Mouse (Mus musculus) midbrain, embryonic 16.5 days (tissue): ENCODE data around the gene Robo1. TPM values are rescaled to one million over a fixed set of nuclear protein-coding genes. Genes with fewer than 3 reads are reported as not detected.

Experiments used
- ATAC-seq: fragments of 200-750 bp; cut with Nextera tagmentation; 2 replicates; pipeline ENCODE4 v1.8.0; 2017; ENCODE audit warnings: moderate TSS enrichment
- H3K27ac ChIP-seq: fragments of 300-500 bp; sonication (generic); 2 replicates; pipeline ENCODE4 v1.5.1; 2014; ENCODE audit warnings: mild to moderate bottlenecking, low read length, mixed read lengths
- H3K27me3 ChIP-seq: fragments of 300-500 bp; sonication (generic); 2 replicates; pipeline ENCODE4 v1.6.1; 2014; ENCODE audit warnings: low read depth, low read length, mixed read lengths; ENCODE audit not compliant: control insufficient read depth, insufficient read depth
- H3K36me3 ChIP-seq: fragments of 300-500 bp; sonication (generic); 2 replicates; pipeline ENCODE4 v1.6.1; 2014; ENCODE audit warnings: mild to moderate bottlenecking, low read length, moderate library complexity, mixed read lengths; ENCODE audit not compliant: control insufficient read depth, insufficient read depth
- H3K4me1 ChIP-seq: fragments of 300-500 bp; sonication (generic); 2 replicates; pipeline ENCODE4 v1.6.1; 2014; ENCODE audit warnings: mild to moderate bottlenecking, low read length, mixed read lengths; ENCODE audit not compliant: control insufficient read depth, insufficient read depth
- H3K4me2 ChIP-seq: fragments of 300-500 bp; sonication (generic); 2 replicates; pipeline ENCODE4 v1.6.1; 2014; ENCODE audit warnings: mild to moderate bottlenecking, low read length, mixed read lengths
- H3K4me3 ChIP-seq: fragments of 300-500 bp; sonication (generic); 2 replicates; pipeline ENCODE4 v1.5.1; 2014; ENCODE audit warnings: low read depth, mild to moderate bottlenecking, low read length, moderate library complexity, mixed read lengths
- H3K9ac ChIP-seq: fragments of 300-500 bp; sonication (generic); 2 replicates; pipeline ENCODE4 v1.6.1; 2014; ENCODE audit warnings: low read depth, low read length, mixed read lengths
- H3K9me3 ChIP-seq: fragments of 300-500 bp; sonication (generic); replicated peaks from 2 replicates; pipeline ENCODE4 v1.6.1; 2014; ENCODE audit warnings: mild to moderate bottlenecking, low read length, mixed read lengths; ENCODE audit not compliant: control insufficient read depth, poor library complexity, severe bottlenecking
- WGBS: fragments of 180-500 bp; shearing (Covaris S2); extraction: QIAGEN DNeasy Blood & Tissue Kit; methylation state at CpG from one replicate; pipeline ENCODE4 v1.1.7; 2014; 5-methylcytosine and 5-hydroxymethylcytosine counted together
- polyA plus RNA-seq: library from polyadenylated mRNA; unstranded; fragments of >200 nt; fragmentation: Nextera tagmentation; extraction: Ambion mirVana; gene quantifications from 2 replicates; pipeline ENCODE4 v1.2.1, GENCODE M21; 2015

Robo1 gene
- 47.9 and 60.6 TPM in 2 replicates for polyA plus RNA-seq

- WGBS = 70% methylated on average over 8 of the region's 8 CpGs
- Histone ChIP-seq H3K4me2 (no peak within 1 kb of the TSS), H3K36me3 (no peaks in the 10 kb centered on the region), H3K9ac (no peak within 1 kb of the TSS), H3K9me3 (no peaks in the 10 kb centered on the region), H3K4me1 (peaks cover 5% of the 10 kb centered on the region), H3K27ac (0 out of 2 replicates have a peak within 1 kb of the TSS, but pooled peaks have one; percentile 22), H3K4me3 (no peak within 1 kb of the TSS), H3K27me3 (no peaks in the 10 kb centered on the region)
- no peak for ATAC-seq
Observed at GRCm38 (mm10) chr16:72307537-72308330, at the start of gene Robo1. Gene Robo1 (plus strand): TSS chr16:72308306.

DNA sequence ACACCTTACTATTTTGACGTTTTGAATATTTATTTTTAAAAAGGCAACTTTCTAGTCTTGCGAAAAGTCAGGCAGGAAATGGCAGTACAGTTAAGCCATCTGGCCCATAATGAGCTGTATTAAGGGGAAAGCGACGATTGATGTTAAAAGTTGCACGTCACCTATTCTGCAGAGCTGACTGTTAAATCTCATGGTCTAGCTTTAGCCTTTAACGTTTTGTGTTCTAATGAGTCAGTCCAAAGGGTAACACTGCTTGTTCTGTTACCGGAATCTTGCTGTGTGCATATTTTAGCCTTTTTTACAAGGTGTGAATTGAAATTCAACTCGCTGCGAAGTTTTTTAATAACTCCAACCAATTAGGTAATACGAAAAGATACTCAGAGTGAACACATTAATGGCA is 40.3 kb upstream of the Robo1 start:
- no peak for ATAC-seq
- Histone ChIP-seq H3K27ac (no peak overlapping the region), H3K4me2 (no peak overlapping the region), H3K4me3 (no peak overlapping the region), H3K9me3 (no peaks in the 10 kb centered on the region), H3K27me3 (no peaks in the 10 kb centered on the region), H3K36me3 (no peaks in the 10 kb centered on the region), H3K9ac (no peak overlapping the region), H3K4me1 (no peaks in the 10 kb centered on the region)
- 87% methylated on average over 10 of the region's 10 CpGs for WGBS

DNA sequence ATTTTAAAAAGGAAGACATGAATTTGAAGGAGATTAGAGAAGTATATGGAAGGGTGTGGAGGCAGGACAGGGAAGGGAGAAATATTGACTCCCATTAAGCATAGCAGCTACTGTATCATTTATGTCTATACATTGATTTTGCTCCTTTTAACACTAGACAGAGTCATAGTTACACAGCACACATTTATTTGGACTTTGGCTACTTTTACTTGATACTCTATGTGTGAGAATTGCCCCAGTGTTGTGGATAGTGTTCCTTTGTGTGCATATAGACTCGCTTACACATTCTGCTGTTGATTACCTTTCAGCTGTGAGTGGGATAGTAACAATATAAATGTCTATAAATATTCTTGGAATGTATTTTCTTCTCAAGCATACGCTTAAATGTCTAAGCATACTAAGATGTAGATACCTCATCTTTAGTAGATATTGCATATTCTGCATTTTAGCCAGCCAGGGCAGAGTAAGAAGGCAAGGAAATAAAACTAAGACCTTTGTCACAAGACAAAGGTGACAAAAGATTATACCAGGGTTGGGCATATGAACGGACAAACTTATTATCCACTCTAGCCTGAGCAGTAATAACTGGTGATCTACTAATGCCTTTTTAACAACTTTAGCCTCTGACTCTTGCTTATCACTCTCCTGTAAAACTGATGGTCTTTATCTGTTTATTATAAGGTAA is 31.6 kb upstream of the Robo1 start:
- 86% methylated on average over 3 of the region's 3 CpGs for WGBS
- Histone ChIP-seq H3K9ac (no peak overlapping the region), H3K9me3 (no peaks in the 10 kb centered on the region), H3K36me3 (no peaks in the 10 kb centered on the region), H3K27ac (no peak overlapping the region), H3K4me1 (no peaks in the 10 kb centered on the region), H3K27me3 (no peaks in the 10 kb centered on the region), H3K4me2 (no peak overlapping the region), H3K4me3 (no peak overlapping the region)
- ATAC-seq = no peak

DNA sequence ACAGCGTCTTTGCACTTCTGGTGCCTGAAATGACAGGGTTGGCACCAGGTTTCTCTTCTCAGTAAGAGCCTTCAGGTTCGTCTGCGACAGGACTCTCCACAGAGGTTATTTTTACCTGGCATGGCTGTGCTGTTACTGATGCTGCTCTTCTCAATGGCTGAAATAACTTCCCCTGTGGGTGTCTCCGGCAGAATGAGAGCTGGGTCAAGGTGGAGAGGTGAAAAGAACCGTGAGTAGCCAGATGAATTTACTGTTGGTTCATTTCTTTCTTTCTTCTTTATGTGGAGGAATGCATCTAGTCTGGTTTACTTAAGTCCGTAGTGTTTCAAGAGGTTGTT is 194 bp downstream of the Robo1 start:
- Histone ChIP-seq H3K27ac (0 out of 2 replicates have a peak overlapping the region, but pooled peaks have one; percentile 22), H3K4me2 (no peak overlapping the region), H3K9me3 (no peaks in the 10 kb centered on the region), H3K4me1 (peaks cover 5% of the 10 kb centered on the region), H3K36me3 (no peaks in the 10 kb centered on the region), H3K4me3 (no peak overlapping the region), H3K27me3 (no peaks in the 10 kb centered on the region), H3K9ac (no peak overlapping the region)
- WGBS = 67% methylated on average over 6 of the region's 6 CpGs
- ATAC-seq = no peak

- Histone ChIP-seq H3K4me3 (no peak overlapping the region), H3K9ac (no peak overlapping the region), H3K4me1 (no peaks in the 10 kb centered on the region), H3K27me3 (no peaks in the 10 kb centered on the region), H3K27ac (no peak overlapping the region), H3K36me3 (no peaks in the 10 kb centered on the region), H3K9me3 (no peaks in the 10 kb centered on the region), H3K4me2 (no peak overlapping the region)
- WGBS = 81% methylated on average over 8 of the region's 8 CpGs
- ATAC-seq = no peak
Observed at GRCm38 (mm10) chr16:72327321-72327720, 19.2 kb downstream of the Robo1 start.

- H3K36me3 ChIP-seq = no peaks in the 10 kb centered on the region
- H3K27me3 ChIP-seq = no peaks in the 10 kb centered on the region
- ATAC-seq = no peak
- no peaks in the 10 kb centered on the region for H3K9me3 ChIP-seq
- H3K9ac ChIP-seq = no peak overlapping the region
- no peak overlapping the region for H3K4me2 ChIP-seq
- H3K27ac ChIP-seq = no peak overlapping the region
- H3K4me1 ChIP-seq = no peaks in the 10 kb centered on the region
- no peak overlapping the region for H3K4me3 ChIP-seq
- WGBS = 38% methylated on average over 3 of the region's 3 CpGs
Observed at GRCm38 (mm10) chr16:72328579-72328978, 20.5 kb downstream of the Robo1 start.

GRCm38 (mm10) chr16:72337757-72338156 is 29.7 kb downstream of the Robo1 start:
- ATAC-seq = 0 out of 2 replicates have a peak, but pooled peaks have one; percentile 42
- no peak overlapping the region for H3K27ac ChIP-seq
- no peaks in the 10 kb centered on the region for H3K27me3 ChIP-seq
- no peak overlapping the region for H3K9ac ChIP-seq
- H3K9me3 ChIP-seq = no peaks in the 10 kb centered on the region
- WGBS = 74% methylated on average over 1 of the region's 1 CpGs
- H3K4me2 ChIP-seq = no peak overlapping the region
- no peaks in the 10 kb centered on the region for H3K4me1 ChIP-seq
- no peak overlapping the region for H3K4me3 ChIP-seq
- no peaks in the 10 kb centered on the region for H3K36me3 ChIP-seq

- Histone ChIP-seq H3K4me1 (no peaks in the 10 kb centered on the region), H3K4me3 (no peak overlapping the region), H3K27ac (no peak overlapping the region), H3K27me3 (no peaks in the 10 kb centered on the region), H3K9me3 (no peaks in the 10 kb centered on the region), H3K36me3 (no peaks in the 10 kb centered on the region), H3K4me2 (no peak overlapping the region), H3K9ac (no peak overlapping the region)
- ATAC-seq = no peak
- WGBS = 71% methylated on average over 5 of the region's 5 CpGs
Observed at GRCm38 (mm10) chr16:72350422-72350821, 42.3 kb downstream of the Robo1 start.
